Mouse (Mus musculus): ENCODE measurements at regions not wholly inside any gene's neighbourhood (a gene's known extent, or its start where the extent isn't known, plus 50 kb on each side); places are given as distances from the start of the nearest gene placed in this dataset.
"Not testable (repeated sequence)": the region's sequence is repeated elsewhere in the genome, so short reads cannot be mapped to it uniquely, and the experiment has no call there.

GRCm38 (mm10) chr4:51868250-51868649, 570.8 kb upstream of the Smc2 start:
- DNase-seq = no peak

DNA sequence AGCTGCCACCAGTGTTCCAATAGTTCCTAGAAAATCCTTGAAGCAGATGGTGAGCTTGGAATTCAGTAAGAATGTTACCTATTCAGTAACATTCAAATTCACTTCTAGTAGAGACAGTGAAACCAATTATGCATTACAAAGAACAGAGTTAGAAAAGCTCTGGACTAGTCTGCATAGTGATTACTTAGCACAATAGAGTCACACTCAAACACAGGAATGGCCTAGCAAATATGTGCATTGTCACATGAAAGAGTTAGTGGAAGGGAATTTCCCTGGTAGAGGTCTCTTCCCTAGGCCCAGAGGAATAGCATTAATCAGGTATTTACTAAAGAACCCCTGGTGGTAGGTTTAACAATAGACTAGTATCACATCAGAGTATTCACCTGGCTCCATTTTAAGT, 570.3 kb upstream of the Smc2 start:
- DNase-seq = not testable (repeated sequence)

GRCm38 (mm10) chr4:51885460-51885859, 553.6 kb upstream of the Smc2 start:
- no peak for DNase-seq

DNA sequence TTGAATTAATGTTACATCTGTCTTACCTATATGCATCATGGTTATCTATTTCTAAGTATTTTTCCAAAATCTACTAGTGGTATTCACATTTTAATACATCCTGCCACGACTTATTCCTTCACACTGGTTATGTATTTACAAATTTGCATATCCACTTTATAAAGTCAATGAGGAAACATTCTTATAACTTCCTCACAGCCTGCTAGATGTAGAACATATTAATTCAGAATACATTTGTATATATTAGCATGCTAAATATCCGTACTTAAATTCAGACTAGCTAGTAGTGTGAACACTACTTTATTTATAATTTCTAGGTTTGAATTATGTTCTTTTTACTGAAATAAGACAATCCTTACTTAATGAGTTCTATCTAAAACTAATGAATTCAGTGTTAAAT, 549.8 kb upstream of the Smc2 start:
- no peak for DNase-seq

- no peak for DNase-seq
Measured at GRCm38 (mm10) chr4:51928245-51928644, 510.8 kb upstream of the Smc2 start.

- no peak for DNase-seq
Measured at GRCm38 (mm10) chr4:51969751-51970150, 469.3 kb upstream of the Smc2 start.

DNA sequence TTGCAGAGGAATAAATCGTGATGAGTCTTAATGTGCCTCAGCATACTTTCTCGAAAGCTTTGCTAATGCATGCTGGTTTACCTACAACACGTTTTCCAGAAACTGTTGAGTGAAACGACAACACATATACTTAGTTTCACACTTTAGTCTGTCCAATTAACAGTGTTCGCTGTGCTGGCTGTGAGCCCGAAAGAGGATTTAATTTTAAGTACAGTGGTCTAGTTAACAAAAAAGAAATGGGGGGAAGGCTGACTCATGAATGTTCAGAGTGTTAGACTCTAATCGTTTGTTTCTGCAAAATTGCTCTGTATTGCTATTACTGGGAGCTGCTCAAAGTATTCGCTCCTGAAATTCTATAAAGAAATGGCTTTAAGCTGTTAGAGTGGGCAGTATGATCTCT, 460.1 kb upstream of the Smc2 start:
- no peak for DNase-seq

GRCm38 (mm10) chr4:51992482-51992881, 446.6 kb upstream of the Smc2 start:
- DNase-seq = no peak

GRCm38 (mm10) chr4:52036765-52037353, 402.2 kb upstream of the Smc2 start:
- no peak for DNase-seq

GRCm38 (mm10) chr4:52043404-52043803, 395.6 kb upstream of the Smc2 start:
- DNase-seq = no peak

DNA sequence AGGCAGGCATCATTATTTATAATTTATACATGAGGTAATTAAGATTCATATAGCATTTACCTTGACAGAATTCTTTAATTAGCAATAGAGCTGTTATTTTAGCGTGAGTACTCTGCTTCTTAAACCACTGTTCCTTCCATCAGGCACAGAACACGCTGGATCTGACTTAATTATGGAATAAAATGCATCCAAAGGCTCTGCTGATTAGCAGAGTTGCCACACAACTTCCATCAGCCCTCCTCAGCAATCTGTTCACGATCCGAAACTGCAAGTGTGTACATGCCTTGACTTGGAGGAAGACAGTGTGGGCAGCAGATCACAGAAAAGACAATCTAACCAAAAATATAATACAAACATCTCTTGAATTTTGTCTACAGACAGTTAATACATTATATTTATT, 388.1 kb upstream of the Smc2 start:
- no peak for DNase-seq

GRCm38 (mm10) chr4:52056031-52056430, 383.0 kb upstream of the Smc2 start:
- DNase-seq = no peak

DNA sequence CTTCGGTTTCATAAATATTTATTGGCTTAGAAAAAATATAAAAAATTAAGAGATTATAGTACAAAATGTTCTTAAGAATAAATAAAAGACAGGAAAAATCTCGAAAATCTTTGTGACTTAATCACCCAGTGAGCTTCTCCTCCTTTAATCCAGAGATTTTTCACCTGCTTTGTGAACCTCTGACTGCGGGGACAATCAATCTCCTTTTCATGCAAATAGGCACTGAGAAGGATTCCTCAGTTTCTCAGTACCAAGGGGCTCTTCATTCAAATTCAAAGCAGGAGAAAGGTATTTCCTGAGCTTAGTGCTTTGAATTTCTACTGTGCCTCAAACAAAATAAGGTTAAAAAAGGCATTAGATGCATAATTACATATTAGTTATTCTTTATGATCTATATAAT, 379.0 kb upstream of the Smc2 start:
- no peak for DNase-seq

GRCm38 (mm10) chr4:52099187-52099586, 339.9 kb upstream of the Smc2 start:
- no peak for DNase-seq

- DNase-seq = no peak
Measured at GRCm38 (mm10) chr4:52105887-52106286, 333.2 kb upstream of the Smc2 start.

DNA sequence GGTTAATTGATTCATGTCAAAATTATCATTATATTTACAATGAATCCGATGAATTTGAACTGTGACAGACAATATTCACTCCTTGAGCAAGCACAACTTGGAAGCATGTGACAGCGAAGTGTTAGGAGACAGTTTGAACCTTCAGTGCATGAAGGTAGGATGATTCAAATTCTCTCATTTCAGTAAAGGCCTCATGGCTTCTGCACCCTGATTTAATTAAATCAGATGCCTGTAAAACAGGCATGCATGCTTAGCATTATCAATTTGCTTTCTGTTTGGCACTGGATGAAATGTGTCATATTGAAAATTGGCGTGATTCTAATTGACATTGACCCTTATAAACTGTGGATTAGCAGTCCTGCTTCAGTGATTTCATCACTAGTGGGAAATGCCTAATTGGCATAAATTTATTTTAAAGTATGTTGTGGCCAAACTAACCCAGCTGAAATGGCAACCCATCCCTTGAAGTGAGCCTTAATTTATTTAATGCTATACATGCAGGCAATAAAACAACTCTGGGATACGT, 321.2 kb upstream of the Smc2 start:
- no peak for DNase-seq

GRCm38 (mm10) chr4:52118439-52119072, 320.5 kb upstream of the Smc2 start:
- no peak for DNase-seq

DNA sequence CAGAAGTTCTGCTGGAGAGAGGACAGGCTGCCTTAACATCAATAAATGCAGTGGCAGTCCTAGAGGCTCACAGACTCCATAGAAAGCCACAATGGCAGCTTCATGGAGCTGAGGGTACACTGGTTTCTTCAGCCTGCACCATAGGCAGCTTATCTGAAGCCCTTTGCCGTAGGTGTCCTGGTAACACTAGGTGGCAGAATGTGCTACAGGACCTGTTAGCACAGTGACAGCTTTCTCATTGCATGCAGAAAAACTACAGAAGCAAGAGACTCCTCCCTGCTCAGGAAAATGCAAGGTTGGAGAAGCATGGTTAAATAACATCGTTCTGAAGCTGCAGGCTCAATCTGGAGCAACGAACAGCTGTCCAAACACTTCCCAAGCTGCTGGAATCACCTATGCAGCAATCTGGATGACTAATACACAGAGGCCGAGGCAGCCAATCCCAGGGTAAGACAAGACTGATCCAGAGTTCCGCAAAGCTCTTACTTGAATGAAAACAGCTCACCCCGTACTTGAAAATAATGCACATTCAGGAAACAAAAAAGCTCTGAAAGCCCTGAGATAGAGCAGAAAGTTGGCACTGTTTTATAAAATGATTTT, 286.4 kb upstream of the Smc2 start:
- no peak for DNase-seq

GRCm38 (mm10) chr4:52176240-52176639, 262.8 kb upstream of the Smc2 start:
- DNase-seq = no peak

GRCm38 (mm10) chr4:52197777-52198176, 241.3 kb upstream of the Smc2 start:
- no peak for DNase-seq

- DNase-seq = no peak
Measured at GRCm38 (mm10) chr4:52210601-52211000, 228.4 kb upstream of the Smc2 start.

DNA sequence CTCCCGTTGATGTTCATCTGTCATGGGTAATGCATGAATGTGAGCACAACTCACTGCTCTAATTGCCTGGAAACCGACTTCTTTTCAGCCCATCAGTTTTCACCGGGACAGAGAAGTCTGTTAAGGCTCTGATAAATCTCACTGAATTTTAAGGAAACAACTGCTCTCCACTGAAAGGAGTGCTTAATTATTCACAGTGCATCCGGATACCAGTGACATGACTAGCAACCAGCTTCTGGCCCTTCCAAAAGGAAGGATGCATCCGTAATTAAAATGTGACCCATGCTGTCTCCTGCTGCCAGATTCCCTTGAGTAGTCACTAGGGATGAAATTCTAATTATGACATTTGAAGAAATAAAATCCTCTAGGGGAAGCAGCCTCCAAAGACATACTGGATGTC, 228.0 kb upstream of the Smc2 start:
- DNase-seq = peak; percentile 13

GRCm38 (mm10) chr4:52213363-52213762, 225.7 kb upstream of the Smc2 start:
- DNase-seq = no peak
